Mouse (Mus musculus): ENCODE data around the gene Med17. TPM values are rescaled to one million over a fixed set of nuclear protein-coding genes. Genes with fewer than 3 reads are reported as not detected.

Med17 gene
- polyA plus RNA-seq, 1 experiment from 2014 or later = 42.4 TPM

DNA sequence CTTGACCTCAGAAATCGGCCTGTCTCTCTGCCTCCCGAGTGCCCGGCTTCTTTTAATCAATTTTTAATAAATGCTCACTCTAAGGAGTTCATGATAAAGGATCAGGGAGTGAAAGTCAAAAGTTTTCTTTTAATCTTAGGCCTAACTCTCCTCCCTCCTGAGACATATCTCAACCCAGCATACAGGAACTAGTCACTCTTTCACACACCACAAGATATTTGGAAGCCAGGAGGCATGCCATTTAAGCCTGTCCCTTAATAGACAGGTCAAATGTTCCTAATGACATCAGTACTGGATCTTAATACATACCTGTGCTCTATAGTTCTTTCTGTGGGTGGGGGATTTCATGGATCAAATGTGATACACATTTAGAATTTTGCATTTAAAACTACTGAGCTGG, 1.4 kb downstream of the Med17 start:
- DNase-seq (ENCODE audit: low spot score) = no peak
- peaks cover 24% of the 10 kb centered on the region for H3K4me1 ChIP-seq (replicated peaks)
- no peak overlapping the region for H3K27ac ChIP-seq
- 96% methylated on average over 3 of the region's 3 CpGs for WGBS
- H3K4me3 ChIP-seq = no peak overlapping the region
- H3K36me3 ChIP-seq = peaks cover 40% of the 10 kb centered on the region
- no peaks in the 10 kb centered on the region for H3K27me3 ChIP-seq (ENCODE audit: insufficient read depth, poor library complexity, severe bottlenecking)
- no peaks in the 10 kb centered on the region for H3K9me3 ChIP-seq

GRCm38 (mm10) chr9:15276855-15277254, 2.9 kb downstream of the Med17 start:
- H3K9me3 ChIP-seq = no peaks in the 10 kb centered on the region
- DNase-seq (ENCODE audit: low spot score) = no peak
- peaks cover 55% of the 10 kb centered on the region for H3K36me3 ChIP-seq
- H3K4me3 ChIP-seq = no peak overlapping the region
- H3K27ac ChIP-seq = no peak overlapping the region
- WGBS = 94% methylated on average over 4 of the region's 4 CpGs
- H3K27me3 ChIP-seq (ENCODE audit: insufficient read depth, poor library complexity, severe bottlenecking) = no peaks in the 10 kb centered on the region
- peaks cover 24% of the 10 kb centered on the region for H3K4me1 ChIP-seq (replicated peaks)

GRCm38 (mm10) chr9:15273981-15274380, 5.8 kb downstream of the Med17 start:
- Histone ChIP-seq H3K36me3 (peaks cover 84% of the 10 kb centered on the region), H3K4me1 (replicated peaks) (peaks cover 10% of the 10 kb centered on the region), H3K27me3 (ENCODE audit: insufficient read depth, poor library complexity, severe bottlenecking) (no peaks in the 10 kb centered on the region), H3K4me3 (no peak overlapping the region), H3K9me3 (no peaks in the 10 kb centered on the region), H3K27ac (no peak overlapping the region)
- DNase-seq (ENCODE audit: low spot score) = no peak
- WGBS = 95% methylated on average over 2 of the region's 2 CpGs

- H3K36me3 ChIP-seq = peaks cover 87% of the 10 kb centered on the region
- 95% methylated on average over 10 of the region's 10 CpGs for WGBS
- no peak overlapping the region for H3K27ac ChIP-seq
- H3K27me3 ChIP-seq (ENCODE audit: insufficient read depth, poor library complexity, severe bottlenecking) = no peaks in the 10 kb centered on the region
- H3K9me3 ChIP-seq = no peaks in the 10 kb centered on the region
- no peak overlapping the region for H3K4me3 ChIP-seq
- H3K4me1 ChIP-seq (replicated peaks) = no peaks in the 10 kb centered on the region
- DNase-seq (ENCODE audit: low spot score) = no peak
These were observed 16.2 kb downstream of the Med17 start for GRCm38 (mm10) chr9:15263487-15263886.

DNA sequence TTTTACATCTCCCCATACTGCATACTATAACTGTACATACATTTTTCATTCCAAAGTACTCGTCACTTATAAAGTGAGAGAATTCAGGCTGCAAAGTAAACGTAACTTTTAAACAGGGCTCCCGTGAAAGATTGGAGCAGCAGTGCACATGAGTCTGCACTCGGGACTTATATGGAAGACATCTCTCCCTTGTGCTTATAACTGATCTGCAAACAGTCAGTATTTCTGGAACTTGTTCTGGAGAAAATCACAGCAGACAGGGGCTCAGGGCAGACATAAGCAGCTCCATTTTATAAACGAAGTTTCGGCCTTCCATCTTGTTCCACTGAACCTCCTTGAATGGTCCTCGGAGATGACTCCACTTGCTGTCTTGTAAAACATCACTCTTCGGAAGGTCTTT, 17.8 kb downstream of the Med17 start:
- no peaks in the 10 kb centered on the region for H3K4me1 ChIP-seq (replicated peaks)
- no peaks in the 10 kb centered on the region for H3K9me3 ChIP-seq
- no peak overlapping the region for H3K27ac ChIP-seq
- no peak for DNase-seq (ENCODE audit: low spot score)
- H3K27me3 ChIP-seq (ENCODE audit: insufficient read depth, poor library complexity, severe bottlenecking) = no peaks in the 10 kb centered on the region
- H3K36me3 ChIP-seq = peaks cover 72% of the 10 kb centered on the region
- H3K4me3 ChIP-seq = no peak overlapping the region
- WGBS = 92% methylated on average over 8 of the region's 8 CpGs

- Histone ChIP-seq H3K4me1 (replicated peaks) (no peaks in the 10 kb centered on the region), H3K9me3 (no peaks in the 10 kb centered on the region), H3K4me3 (no peak overlapping the region), H3K27ac (no peak overlapping the region), H3K27me3 (ENCODE audit: insufficient read depth, poor library complexity, severe bottlenecking) (no peaks in the 10 kb centered on the region), H3K36me3 (peaks cover 14% of the 10 kb centered on the region)
- WGBS = 82% methylated on average over 3 of the region's 3 CpGs
- DNase-seq (ENCODE audit: low spot score) = no peak
These were observed 23.5 kb downstream of the Med17 start for GRCm38 (mm10) chr9:15256214-15256613.

GRCm38 (mm10) chr9:15254501-15254900, 25.2 kb downstream of the Med17 start:
- Histone ChIP-seq H3K27me3 (ENCODE audit: insufficient read depth, poor library complexity, severe bottlenecking) (no peaks in the 10 kb centered on the region), H3K9me3 (no peaks in the 10 kb centered on the region), H3K36me3 (no peaks in the 10 kb centered on the region), H3K4me3 (no peak overlapping the region), H3K4me1 (replicated peaks) (no peaks in the 10 kb centered on the region), H3K27ac (no peak overlapping the region)
- whole genome bisulfite sequencing = 85% methylated on average over 7 of the region's 7 CpGs
- no peak for DNase-seq (ENCODE audit: low spot score)

DNA sequence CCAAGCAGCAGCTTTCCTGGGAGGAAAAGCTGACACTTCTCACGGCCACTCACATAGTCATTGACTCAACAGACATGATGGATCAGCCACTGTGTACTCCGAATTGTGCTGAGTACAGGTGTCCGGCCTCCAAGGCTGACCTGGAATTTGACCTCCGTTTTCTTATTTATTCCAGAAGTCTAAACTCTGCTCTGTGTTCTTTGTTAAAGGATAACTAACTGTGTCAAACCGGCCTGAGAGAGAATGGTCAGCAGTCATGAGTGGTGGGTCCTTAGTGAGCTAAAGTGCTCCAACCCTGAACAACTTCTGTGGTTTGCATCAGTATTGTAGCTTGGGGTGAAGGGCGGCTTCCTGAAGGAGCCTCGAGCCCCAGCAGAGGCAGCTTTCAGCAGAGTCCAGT, 27.5 kb downstream of the Med17 start:
- Histone ChIP-seq H3K36me3 (no peaks in the 10 kb centered on the region), H3K4me1 (replicated peaks) (no peaks in the 10 kb centered on the region), H3K4me3 (no peak overlapping the region), H3K27ac (no peak overlapping the region), H3K27me3 (ENCODE audit: insufficient read depth, poor library complexity, severe bottlenecking) (no peaks in the 10 kb centered on the region), H3K9me3 (no peaks in the 10 kb centered on the region)
- DNase-seq (ENCODE audit: low spot score) = no peak
- 73% methylated on average over 7 of the region's 7 CpGs for WGBS

DNA sequence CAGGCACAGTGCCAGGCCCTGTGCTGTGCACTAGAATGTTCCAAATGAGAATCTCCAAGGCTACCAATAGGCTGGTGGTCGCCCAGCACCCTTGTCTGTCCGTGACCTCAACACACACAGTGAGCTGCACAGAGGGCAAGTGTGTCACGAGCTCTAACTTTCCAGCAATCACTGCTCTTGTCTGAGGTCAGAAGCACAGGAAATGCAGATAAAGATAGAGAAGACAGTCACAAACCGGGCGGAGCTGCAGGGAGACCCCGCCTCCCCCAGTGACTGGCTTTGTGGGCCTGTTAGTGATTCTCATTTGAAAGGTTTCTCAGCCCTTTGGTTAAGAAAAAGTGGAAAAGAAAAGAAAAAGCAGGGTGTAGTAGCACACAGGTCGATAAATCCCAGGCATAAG, 29.4 kb downstream of the Med17 start:
- Histone ChIP-seq H3K4me3 (no peak overlapping the region), H3K9me3 (no peaks in the 10 kb centered on the region), H3K4me1 (replicated peaks) (no peaks in the 10 kb centered on the region), H3K27ac (no peak overlapping the region), H3K27me3 (ENCODE audit: insufficient read depth, poor library complexity, severe bottlenecking) (no peaks in the 10 kb centered on the region), H3K36me3 (no peaks in the 10 kb centered on the region)
- WGBS = 80% methylated on average over 7 of the region's 7 CpGs
- no peak for DNase-seq (ENCODE audit: low spot score)

DNA sequence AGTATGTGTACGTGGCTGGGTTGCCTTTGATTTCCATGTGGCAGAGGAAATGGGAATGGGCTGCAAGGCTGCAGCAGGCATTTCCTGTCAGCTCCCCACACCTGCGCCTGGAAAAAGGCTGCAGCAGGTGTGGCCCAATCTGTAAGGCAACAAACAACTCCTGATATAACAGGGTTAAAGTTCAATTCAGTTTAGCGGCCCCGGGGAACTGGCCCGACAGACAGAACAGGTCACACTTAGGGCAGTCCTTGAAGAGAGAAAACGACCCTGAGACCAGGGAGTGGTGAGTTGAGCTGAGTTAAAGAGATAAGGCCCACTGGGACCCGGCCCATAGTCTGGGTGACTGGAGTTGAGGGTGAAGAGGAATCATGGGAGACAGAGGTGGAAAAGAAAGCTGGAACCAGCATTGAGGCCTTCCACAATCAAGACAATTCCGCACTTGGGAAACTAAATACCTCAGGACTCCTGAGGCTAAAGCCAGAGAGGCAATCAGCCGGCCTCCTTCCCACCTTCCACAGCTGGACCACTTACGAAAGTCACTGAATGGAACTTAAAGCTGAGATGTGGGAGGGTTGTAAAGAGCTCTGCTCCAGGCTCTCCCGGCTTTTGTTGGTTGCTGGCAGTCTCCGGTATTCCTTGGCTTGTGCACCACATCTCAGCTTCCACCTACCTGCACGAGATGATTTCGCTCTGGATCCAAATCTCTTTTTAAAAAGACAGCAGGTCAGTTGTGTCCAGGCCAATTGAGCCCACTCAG, 34.2 kb downstream of the Med17 start:
- no peak for DNase-seq (ENCODE audit: low spot score)
- 79% methylated on average over 14 of the region's 14 CpGs for WGBS
- Histone ChIP-seq H3K27me3 (ENCODE audit: insufficient read depth, poor library complexity, severe bottlenecking) (peaks cover 3% of the 10 kb centered on the region), H3K27ac (no peak overlapping the region), H3K4me3 (no peak overlapping the region), H3K9me3 (no peaks in the 10 kb centered on the region), H3K36me3 (no peaks in the 10 kb centered on the region), H3K4me1 (replicated peaks) (no peaks in the 10 kb centered on the region)

- no peaks in the 10 kb centered on the region for H3K9me3 ChIP-seq
- no peak for DNase-seq (ENCODE audit: low spot score)
- peaks cover 26% of the 10 kb centered on the region for H3K27me3 ChIP-seq (ENCODE audit: insufficient read depth, poor library complexity, severe bottlenecking)
- H3K4me1 ChIP-seq (replicated peaks) = peaks cover 20% of the 10 kb centered on the region
- no peak overlapping the region for H3K4me3 ChIP-seq
- H3K36me3 ChIP-seq = no peaks in the 10 kb centered on the region
- H3K27ac ChIP-seq = no peak overlapping the region
- 89% methylated on average over 1 of the region's 1 CpGs for WGBS
These were observed 37.6 kb downstream of the Med17 start for GRCm38 (mm10) chr9:15242130-15242529.

GRCm38 (mm10) chr9:15241596-15241939, 38.2 kb downstream of the Med17 start:
- 50% methylated on average over 9 of the region's 9 CpGs for WGBS
- Histone ChIP-seq H3K4me1 (replicated peaks) (peaks cover 20% of the 10 kb centered on the region), H3K27me3 (ENCODE audit: insufficient read depth, poor library complexity, severe bottlenecking) (peaks cover 26% of the 10 kb centered on the region), H3K4me3 (no peak overlapping the region), H3K27ac (no peak overlapping the region), H3K36me3 (no peaks in the 10 kb centered on the region), H3K9me3 (no peaks in the 10 kb centered on the region)
- DNase-seq (ENCODE audit: low spot score) = peak; percentile 62

GRCm38 (mm10) chr9:15240863-15241595, 38.7 kb downstream of the Med17 start:
- DNase-seq (ENCODE audit: low spot score) = peak; percentile 1
- Histone ChIP-seq H3K27ac (no peak overlapping the region), H3K36me3 (no peaks in the 10 kb centered on the region), H3K4me1 (replicated peaks) (peaks cover 20% of the 10 kb centered on the region), H3K27me3 (ENCODE audit: insufficient read depth, poor library complexity, severe bottlenecking) (peaks cover 26% of the 10 kb centered on the region), H3K4me3 (no peak overlapping the region), H3K9me3 (no peaks in the 10 kb centered on the region)
- 74% methylated on average over 6 of the region's 6 CpGs for WGBS
